ENCODE assay signal across 18 mouse cellular contexts in genomic region chr16:91601693-91602092, GRCm38 (mm10).
"Had no signal": no experiment of that assay in that cellular context is flagged by ENCODE, and none has a peak within 500 bp of the region (broad histone marks: within the 10 kb centered on the region; RNA-seq: fewer than 3 reads in every experiment).

No protein-coding gene starts in this region.

- H3K4me1 ChIP-seq: stomach, embryonic 15.5 days had no signal

- H3K4me3 ChIP-seq: kidney, embryonic 15.5 days; limb, embryonic 15.5 days; liver, embryonic 12.5 days; midbrain, embryonic 15.5 days; neural tube, embryonic 13.5 days; stomach, embryonic 15.5 days had no signal

- ATAC-seq: liver, embryonic 12.5 days; midbrain, embryonic 15.5 days had no signal

- H3K27ac ChIP-seq: kidney, embryonic 15.5 days; limb, embryonic 15.5 days; liver, embryonic 12.5 days; midbrain, embryonic 15.5 days; neural tube, embryonic 13.5 days; stomach, embryonic 15.5 days had no signal

- H3K27me3 ChIP-seq: stomach, embryonic 15.5 days had no signal

- H3K9ac ChIP-seq: kidney, embryonic 15.5 days; limb, embryonic 15.5 days; liver, embryonic 12.5 days; lung, embryonic 14.5 days; midbrain, embryonic 15.5 days; neural tube, embryonic 13.5 days; stomach, embryonic 15.5 days had no signal

- H3K4me2 ChIP-seq: kidney, embryonic 15.5 days; limb, embryonic 15.5 days; liver, embryonic 12.5 days; lung, embryonic 14.5 days; midbrain, embryonic 11.5 days; midbrain, embryonic 15.5 days; neural tube, embryonic 13.5 days; stomach, embryonic 15.5 days had no signal

- H3K9me3 ChIP-seq: kidney, embryonic 15.5 days; limb, embryonic 15.5 days; liver, embryonic 12.5 days; megakaryocyte, embryonic 14.5 days; midbrain, embryonic 15.5 days; neural tube, embryonic 13.5 days; stomach, embryonic 15.5 days had no signal

- DNase-seq: kidney, adult 2 months; kidney, postnatal 36 days; layer of hippocampus, adult 9-11 months; layer of hippocampus, postnatal 36 days; lung, embryonic 14.5 days; lung, postnatal 14 days; right cerebral cortex, adult 18-20 months; right cerebral cortex, postnatal 25 days; thymus, adult 2 months; thymus, postnatal 36 days had no signal

- H3K36me3 ChIP-seq: kidney, embryonic 15.5 days; limb, embryonic 15.5 days; liver, embryonic 12.5 days; midbrain, embryonic 15.5 days; neural tube, embryonic 13.5 days; stomach, embryonic 15.5 days had no signal
